Mouse (Mus musculus) forebrain, embryonic 12.5 days (tissue): ENCODE measurements around the gene Pdxp. TPM values are rescaled to one million over a fixed set of nuclear protein-coding genes. Genes with fewer than 3 reads are reported as not detected.

Source experiments
- ATAC-seq: fragments of 200-750 bp; cut with Nextera tagmentation; 2 replicates; pipeline ENCODE4 v1.8.0; 2017; ENCODE audit warnings: moderate TSS enrichment; ENCODE audit not compliant: low FRiP score
- H3K27ac ChIP-seq: fragments of 300-500 bp; sonication (generic); 2 replicates; pipeline ENCODE4 v1.5.1; 2016; ENCODE audit warnings: mild to moderate bottlenecking
- H3K27me3 ChIP-seq: fragments of 300-500 bp; sonication (generic); 2 replicates; pipeline ENCODE4 v1.6.1; 2016; ENCODE audit warnings: mild to moderate bottlenecking
- H3K36me3 ChIP-seq: fragments of 300-500 bp; sonication (generic); replicated peaks from 2 replicates; pipeline ENCODE4 v1.6.1; 2016; ENCODE audit warnings: mild to moderate bottlenecking
- H3K4me1 ChIP-seq: fragments of 300-500 bp; sonication (generic); 2 replicates; pipeline ENCODE4 v1.6.1; 2016
- H3K4me2 ChIP-seq: fragments of 300-500 bp; sonication (generic); 2 replicates; pipeline ENCODE4 v1.6.1; 2016; ENCODE audit warnings: mild to moderate bottlenecking, moderate library complexity
- H3K4me3 ChIP-seq: fragments of 300-500 bp; sonication (generic); replicated peaks from 2 replicates; pipeline ENCODE4 v1.5.1; 2016; ENCODE audit warnings: mild to moderate bottlenecking
- H3K9ac ChIP-seq: fragments of 300-500 bp; sonication (generic); 2 replicates; pipeline ENCODE4 v1.6.1; 2016; ENCODE audit warnings: mild to moderate bottlenecking
- H3K9me3 ChIP-seq: fragments of 300-500 bp; sonication (generic); 2 replicates; pipeline ENCODE4 v1.6.1; 2016
- WGBS: fragments of 180-500 bp; shearing (Covaris S2); methylation state at CpG from one replicate; pipeline ENCODE4 v1.1.7; 2016; 5-methylcytosine and 5-hydroxymethylcytosine counted together
- polyA plus RNA-seq: library from polyadenylated mRNA; unstranded; fragments of >200 nt; fragmentation: Nextera tagmentation; extraction: Ambion mirVana; gene quantifications from 2 replicates; pipeline ENCODE4 v1.2.1, GENCODE M21; 2016

Gene Pdxp
- polyA plus RNA-seq, 1 experiment from 2014 or later = 51.7 TPM

DNA sequence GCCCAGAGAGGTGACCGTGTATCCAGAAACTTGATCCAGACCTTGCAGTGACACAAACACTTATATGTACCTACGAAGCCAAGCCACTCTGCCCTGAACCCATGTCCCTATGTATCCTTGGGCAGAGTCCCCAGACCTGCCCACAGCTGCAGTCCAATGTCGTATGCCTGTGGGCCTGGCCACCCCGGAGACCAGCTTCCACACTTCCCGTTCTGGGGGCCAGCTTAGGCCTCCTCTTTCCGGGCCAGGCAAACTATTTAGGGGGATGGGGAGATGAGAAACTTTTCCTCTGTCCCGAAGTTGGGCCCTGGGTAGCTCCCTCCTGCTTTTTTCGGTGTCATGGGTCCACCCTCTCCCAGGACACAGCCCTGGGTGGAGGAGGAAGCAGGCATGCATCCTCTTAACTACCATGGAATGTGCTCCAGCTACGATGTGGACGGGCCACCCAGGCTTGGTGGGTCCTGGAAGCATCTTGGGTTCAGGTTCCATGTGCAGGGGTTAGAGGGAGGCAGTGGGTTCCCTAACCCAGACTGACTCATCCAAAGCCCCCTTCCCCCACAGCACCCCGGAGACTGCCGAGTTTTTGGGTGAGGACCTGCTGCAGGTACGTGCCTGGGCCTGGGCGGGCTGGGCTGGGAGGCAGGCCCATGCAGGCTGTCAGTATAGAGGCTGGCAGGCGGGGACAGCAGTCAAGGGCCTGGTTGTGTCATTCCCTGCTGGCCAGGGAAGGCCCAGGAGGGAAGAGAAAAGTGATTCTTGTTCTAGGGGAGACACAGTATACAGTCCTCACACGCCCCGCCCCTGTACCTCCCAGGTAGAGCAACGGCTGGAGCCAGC is 12.9 kb upstream of the Pdxp start:
- ATAC-seq = no peak
- Histone ChIP-seq H3K9ac (peak overlapping the region; percentile 68), H3K27me3 (peaks cover 37% of the 10 kb centered on the region), H3K4me3 (peak overlapping the region; percentile 57), H3K4me1 (peaks cover 27% of the 10 kb centered on the region), H3K27ac (no peak overlapping the region), H3K36me3 (no peaks in the 10 kb centered on the region), H3K9me3 (no peaks in the 10 kb centered on the region), H3K4me2 (peak overlapping the region; percentile 95)
- 23% methylated on average over 18 of the region's 18 CpGs for WGBS

DNA sequence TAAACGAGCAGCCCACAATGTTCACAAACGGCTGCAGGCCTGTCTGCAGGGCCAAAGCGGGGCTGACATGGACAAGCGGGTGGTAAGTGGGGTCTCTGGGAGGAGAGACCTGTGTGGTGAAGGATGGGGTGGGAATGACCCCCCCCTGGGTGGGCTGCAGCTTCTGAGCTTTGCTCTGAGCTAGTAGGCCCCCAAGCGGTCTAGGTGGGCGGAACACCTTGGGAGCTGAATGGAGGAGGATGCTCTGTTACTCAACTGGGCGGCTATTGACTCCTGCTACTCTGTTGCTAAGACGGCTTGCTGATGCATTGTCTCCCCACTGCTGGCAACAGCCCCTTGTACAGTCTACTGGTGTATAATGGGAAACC is 12.3 kb upstream of the Pdxp start:
- 31% methylated on average over 8 of the region's 8 CpGs for WGBS
- peaks cover 27% of the 10 kb centered on the region for H3K4me1 ChIP-seq
- 0 out of 2 replicates have a peak, but pooled peaks cover 1% of the 10 kb centered on the region for H3K36me3 ChIP-seq
- H3K9me3 ChIP-seq = no peaks in the 10 kb centered on the region
- H3K27ac ChIP-seq = 0 out of 2 replicates have a peak overlapping the region, but pooled peaks have one; percentile 13
- H3K27me3 ChIP-seq = peaks cover 37% of the 10 kb centered on the region
- H3K9ac ChIP-seq = no peak overlapping the region
- ATAC-seq = no peak
- no peak overlapping the region for H3K4me3 ChIP-seq
- peak overlapping the region; percentile 95 for H3K4me2 ChIP-seq

DNA sequence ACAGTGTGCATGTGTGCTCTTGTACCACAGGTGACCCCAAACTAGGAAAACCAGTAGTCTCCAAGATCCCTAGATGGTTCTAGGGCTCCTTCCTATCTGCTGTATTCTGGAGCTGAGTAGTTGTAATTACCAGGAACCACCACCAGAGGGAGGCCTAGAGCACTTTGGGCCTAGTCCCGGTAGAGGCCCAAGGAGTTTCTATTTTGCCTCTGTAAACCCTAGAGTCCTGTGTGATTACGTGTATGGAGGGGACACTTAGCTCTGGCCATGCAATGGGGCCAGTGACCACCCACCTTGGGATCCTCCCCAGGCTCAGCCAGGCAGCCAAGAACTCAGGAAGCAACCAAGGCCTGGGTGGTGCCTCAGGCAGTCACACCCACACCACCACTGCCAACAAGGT is 10.5 kb upstream of the Pdxp start:
- ATAC-seq = peak; percentile 22
- H3K27me3 ChIP-seq = peaks cover 37% of the 10 kb centered on the region
- H3K36me3 ChIP-seq = 0 out of 2 replicates have a peak, but pooled peaks cover 5% of the 10 kb centered on the region
- no peak overlapping the region for H3K4me2 ChIP-seq
- H3K27ac ChIP-seq = no peak overlapping the region
- no peaks in the 10 kb centered on the region for H3K9me3 ChIP-seq
- H3K9ac ChIP-seq = no peak overlapping the region
- 6% methylated on average over 2 of the region's 2 CpGs for WGBS
- H3K4me1 ChIP-seq = peaks cover 27% of the 10 kb centered on the region
- no peak overlapping the region for H3K4me3 ChIP-seq

GRCm38 (mm10) chr15:78908399-78908798 is 5.3 kb upstream of the Pdxp start:
- no peak for ATAC-seq
- H3K27ac ChIP-seq = no peak overlapping the region
- no peak overlapping the region for H3K9ac ChIP-seq
- no peak overlapping the region for H3K4me3 ChIP-seq
- WGBS = 80% methylated on average over 7 of the region's 7 CpGs
- peaks cover 5% of the 10 kb centered on the region; the same call in 1 of the 2 replicates for H3K4me1 ChIP-seq
- no peaks in the 10 kb centered on the region for H3K9me3 ChIP-seq
- H3K4me2 ChIP-seq = no peak overlapping the region
- no peaks in the 10 kb centered on the region for H3K27me3 ChIP-seq
- H3K36me3 ChIP-seq = 0 out of 2 replicates have a peak, but pooled peaks cover 5% of the 10 kb centered on the region

DNA sequence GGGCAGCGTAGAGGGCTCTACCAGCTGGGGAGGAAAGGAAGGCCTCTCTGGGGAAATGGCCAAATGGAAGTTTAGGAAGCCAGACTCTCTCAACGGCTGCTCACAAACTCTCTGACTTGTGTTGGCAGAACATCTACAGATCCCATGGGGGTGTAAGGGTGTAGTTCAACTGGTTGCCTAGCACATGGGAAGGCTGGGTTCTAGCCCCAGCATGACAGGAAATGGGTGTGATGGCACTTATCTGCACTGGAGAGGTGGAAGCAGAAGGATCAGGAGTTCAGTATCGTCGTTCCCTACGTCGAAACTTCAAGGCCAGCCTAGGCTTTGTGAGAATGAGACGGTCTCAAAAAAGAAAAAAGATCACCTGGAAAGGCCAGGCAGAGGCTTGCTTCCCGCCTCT is 4.7 kb upstream of the Pdxp start:
- Histone ChIP-seq H3K27me3 (no peaks in the 10 kb centered on the region), H3K4me3 (no peak overlapping the region), H3K9me3 (no peaks in the 10 kb centered on the region), H3K9ac (no peak overlapping the region), H3K4me1 (peaks cover 5% of the 10 kb centered on the region; the same call in 1 of the 2 replicates), H3K27ac (no peak overlapping the region), H3K4me2 (no peak overlapping the region), H3K36me3 (0 out of 2 replicates have a peak, but pooled peaks cover 5% of the 10 kb centered on the region)
- ATAC-seq = no peak
- 91% methylated on average over 8 of the region's 8 CpGs for WGBS

DNA sequence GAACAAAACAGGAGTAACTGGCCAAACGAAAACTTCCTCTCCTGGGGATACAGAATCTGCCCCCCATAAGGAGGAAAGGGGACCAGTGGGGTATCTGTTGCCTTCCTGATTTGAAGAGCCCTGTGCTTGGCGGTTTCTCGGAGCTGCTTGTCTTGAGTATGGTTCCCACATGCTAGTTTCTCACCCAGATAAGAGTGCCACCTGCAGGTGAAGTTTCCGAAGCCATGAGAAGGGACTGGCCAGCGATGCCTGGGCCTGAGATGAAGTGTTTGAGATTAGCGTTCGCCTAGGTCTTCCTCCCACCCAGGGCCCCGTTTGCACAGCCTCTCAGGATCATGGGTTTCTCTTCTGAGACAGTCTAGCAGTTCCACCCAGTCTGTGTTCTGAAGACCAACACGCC is 1.7 kb upstream of the Pdxp start:
- H3K27ac ChIP-seq = no peak overlapping the region
- H3K4me2 ChIP-seq = no peak overlapping the region
- H3K9ac ChIP-seq = no peak overlapping the region
- H3K9me3 ChIP-seq = no peaks in the 10 kb centered on the region
- no peak for ATAC-seq
- H3K4me1 ChIP-seq = peaks cover 31% of the 10 kb centered on the region
- no peaks in the 10 kb centered on the region for H3K27me3 ChIP-seq
- no peaks in the 10 kb centered on the region for H3K36me3 ChIP-seq
- WGBS = 32% methylated on average over 9 of the region's 9 CpGs
- no peak overlapping the region for H3K4me3 ChIP-seq

DNA sequence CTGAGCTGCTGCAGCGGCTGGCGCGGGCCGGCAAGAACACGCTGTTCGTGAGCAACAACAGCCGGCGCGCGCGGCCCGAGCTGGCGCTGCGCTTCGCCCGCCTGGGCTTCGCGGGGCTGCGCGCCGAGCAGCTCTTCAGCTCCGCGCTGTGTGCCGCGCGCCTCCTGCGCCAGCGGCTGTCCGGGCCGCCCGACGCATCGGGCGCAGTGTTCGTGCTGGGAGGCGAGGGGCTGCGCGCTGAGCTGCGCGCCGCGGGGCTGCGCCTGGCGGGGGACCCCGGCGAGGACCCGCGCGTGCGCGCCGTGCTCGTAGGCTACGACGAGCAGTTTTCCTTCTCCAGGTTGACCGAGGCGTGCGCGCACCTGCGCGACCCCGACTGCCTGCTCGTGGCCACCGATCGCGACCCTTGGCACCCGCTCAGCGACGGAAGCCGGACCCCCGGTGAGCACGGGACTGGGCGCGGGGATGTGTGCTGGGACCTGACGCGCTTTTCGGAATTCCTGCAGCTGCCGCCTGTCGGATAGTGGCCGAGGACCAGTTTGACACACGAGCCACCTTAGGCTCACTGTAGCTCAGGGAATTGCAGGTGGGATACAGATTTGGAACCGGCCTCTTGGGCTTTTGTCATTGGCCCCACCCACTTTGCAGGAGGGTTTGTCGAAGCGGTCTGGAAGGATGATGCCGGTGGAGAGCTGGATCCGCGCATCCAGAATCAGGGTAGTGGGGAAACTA is 538 bp downstream of the Pdxp start:
- ATAC-seq = peak; percentile 71
- H3K27me3 ChIP-seq = no peaks in the 10 kb centered on the region
- WGBS = under 1% methylated on average over 71 of the region's 87 CpGs
- no peaks in the 10 kb centered on the region for H3K9me3 ChIP-seq
- H3K27ac ChIP-seq = peak overlapping the region; percentile 95
- peak overlapping the region; percentile 83 for H3K9ac ChIP-seq
- H3K4me1 ChIP-seq = peaks cover 33% of the 10 kb centered on the region
- peak overlapping the region; percentile 95 for H3K4me2 ChIP-seq
- peaks cover 17% of the 10 kb centered on the region for H3K36me3 ChIP-seq
- H3K4me3 ChIP-seq = peak overlapping the region; percentile 76

GRCm38 (mm10) chr15:78914823-78915659 is 1.3 kb downstream of the Pdxp start:
- WGBS = 52% methylated on average over 8 of the region's 8 CpGs
- Histone ChIP-seq H3K4me2 (peak overlapping the region; percentile 95), H3K4me3 (peak overlapping the region; percentile 76), H3K9me3 (no peaks in the 10 kb centered on the region), H3K4me1 (peaks cover 33% of the 10 kb centered on the region), H3K27ac (0 out of 2 replicates have a peak overlapping the region, but pooled peaks have one; percentile 95), H3K27me3 (no peaks in the 10 kb centered on the region), H3K36me3 (peaks cover 23% of the 10 kb centered on the region), H3K9ac (peak overlapping the region; percentile 83)
- no peak for ATAC-seq

GRCm38 (mm10) chr15:78915660-78916017 is 1.9 kb downstream of the Pdxp start:
- no peaks in the 10 kb centered on the region for H3K27me3 ChIP-seq
- H3K36me3 ChIP-seq = peaks cover 23% of the 10 kb centered on the region
- H3K4me2 ChIP-seq = peak overlapping the region; percentile 95
- H3K4me1 ChIP-seq = peaks cover 33% of the 10 kb centered on the region
- no peaks in the 10 kb centered on the region for H3K9me3 ChIP-seq
- peak overlapping the region; percentile 83 for H3K9ac ChIP-seq
- peak; percentile 20; the same call in 1 of the 2 replicates for ATAC-seq
- 8% methylated on average over 8 of the region's 8 CpGs for WGBS
- H3K4me3 ChIP-seq = peak overlapping the region; percentile 76
- peak overlapping the region; percentile 69 for H3K27ac ChIP-seq

- no peak for ATAC-seq
- Histone ChIP-seq H3K36me3 (peaks cover 23% of the 10 kb centered on the region), H3K27ac (peak overlapping the region; percentile 69), H3K4me2 (peak overlapping the region; percentile 95), H3K4me1 (peaks cover 33% of the 10 kb centered on the region), H3K27me3 (no peaks in the 10 kb centered on the region), H3K4me3 (peak overlapping the region; percentile 76), H3K9ac (peak overlapping the region; percentile 83), H3K9me3 (no peaks in the 10 kb centered on the region)
- WGBS = 50% methylated on average over 12 of the region's 12 CpGs
Observed at GRCm38 (mm10) chr15:78916052-78916826, 2.5 kb downstream of the Pdxp start.

- no peak overlapping the region for H3K4me2 ChIP-seq
- peaks cover 23% of the 10 kb centered on the region for H3K36me3 ChIP-seq
- H3K27ac ChIP-seq = no peak overlapping the region
- H3K9me3 ChIP-seq = no peaks in the 10 kb centered on the region
- no peaks in the 10 kb centered on the region for H3K27me3 ChIP-seq
- no peak overlapping the region for H3K9ac ChIP-seq
- WGBS = 96% methylated on average over 23 of the region's 23 CpGs
- no peak overlapping the region for H3K4me3 ChIP-seq
- peaks cover 32% of the 10 kb centered on the region for H3K4me1 ChIP-seq
- no peak for ATAC-seq
Observed at GRCm38 (mm10) chr15:78918126-78918525, 4.4 kb downstream of the Pdxp start.
